8 mouse cellular contexts compared by ENCODE assay signal in the genomic region with DNA sequence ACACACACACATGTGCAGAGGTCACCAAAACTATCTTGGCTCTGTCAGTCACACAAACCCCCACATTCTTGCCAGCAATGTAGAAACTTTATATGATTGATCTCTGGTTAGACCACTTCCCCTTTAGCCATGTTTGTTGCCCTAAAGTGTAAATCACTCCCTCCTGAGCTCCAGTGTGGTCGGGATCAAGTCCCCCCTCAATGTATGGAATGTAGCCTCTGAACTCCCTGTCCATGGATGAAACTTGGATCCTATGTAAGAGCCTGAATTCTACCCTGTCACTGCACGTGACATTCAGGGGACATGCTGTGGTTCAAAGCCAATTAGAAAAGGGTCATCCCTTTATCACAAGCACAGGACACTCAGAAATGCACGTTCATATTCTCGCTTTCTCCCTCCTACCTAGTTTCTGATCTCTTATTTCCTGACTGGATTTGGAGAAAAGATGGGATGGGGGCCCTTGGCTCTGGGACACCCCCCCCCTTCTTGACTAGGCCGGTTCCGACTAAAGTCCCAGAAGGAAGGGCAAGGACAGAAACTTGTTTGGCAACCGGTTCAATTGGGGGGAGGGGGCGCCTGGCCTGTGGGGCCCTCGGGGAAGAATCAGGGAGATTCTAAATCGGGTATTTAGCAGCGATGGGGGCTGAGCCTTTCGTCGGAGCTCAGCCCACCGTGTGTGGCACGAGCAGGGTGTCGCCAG. TPM values are rescaled to one million over a fixed set of nuclear protein-coding genes. Genes with fewer than 3 reads are reported as not detected.
DNase-seq lines count a peak whose midpoint lies in the region; ATAC-seq and TF ChIP-seq lines count a peak whose summit lies in the region.

No protein-coding gene starts in this region.

- peak overlapping the region; percentile 96 for H3K4me2 ChIP-seq in forebrain, postnatal 0 days (ENCODE audit: low read depth)
- H3K4me2 ChIP-seq in lung, postnatal 0 days (replicated peaks; ENCODE audit: low read depth, low read length), result peak overlapping the region; percentile 91

- H3K36me3 ChIP-seq in erythroblast, embryonic 14.5 days (ENCODE audit: control insufficient read depth), result peaks cover 26% of the 10 kb centered on the region
- H3K36me3 ChIP-seq in forebrain, postnatal 0 days (ENCODE audit: insufficient read depth), result peaks cover 30% of the 10 kb centered on the region
- peaks cover 11% of the 10 kb centered on the region for H3K36me3 ChIP-seq in lung, postnatal 0 days (ENCODE audit: insufficient read depth, low read length)

- no peak for ATAC-seq in erythroblast, adult 5-6 weeks (replicated peaks; ENCODE audit: low FRiP score, poor library complexity, severe bottlenecking)
- no peak for ATAC-seq in forebrain, postnatal 0 days
- no peak for ATAC-seq in lung, postnatal 0 days
- no peak for ATAC-seq in cerebellum, adult (ENCODE audit: insufficient number of reproducible peaks, low FRiP score, low TSS enrichment)

- no peak for TF ChIP-seq CTCF in forebrain, postnatal 0 days (IDR thresholded peaks at IDR 0.05; ENCODE audit: low read depth)
- TF ChIP-seq CTCF in lung, postnatal 0 days (IDR thresholded peaks at IDR 0.05), result no peak

- peak overlapping the region; percentile 82 for H3K27ac ChIP-seq in forebrain, postnatal 0 days (ENCODE audit: low read depth, low read length)
- H3K27ac ChIP-seq in lung, postnatal 0 days (ENCODE audit: low read length), result peak overlapping the region; percentile 66

- H3K4me1 ChIP-seq in erythroblast, embryonic 14.5 days (ENCODE audit: control insufficient read depth), result peaks cover 34% of the 10 kb centered on the region
- H3K4me1 ChIP-seq in forebrain, postnatal 0 days (ENCODE audit: insufficient read depth), result peaks cover 9% of the 10 kb centered on the region
- peaks cover 13% of the 10 kb centered on the region; the same call in 1 of the 2 replicates for H3K4me1 ChIP-seq in lung, postnatal 0 days (ENCODE audit: insufficient read depth, low read depth, low read length)

- H3K9me3 ChIP-seq in erythroblast, embryonic 14.5 days (ENCODE audit: control insufficient read depth, low read length), result peaks cover 10% of the 10 kb centered on the region
- H3K9me3 ChIP-seq in forebrain, postnatal 0 days (ENCODE audit: low read length), result no peaks in the 10 kb centered on the region
- no peaks in the 10 kb centered on the region for H3K9me3 ChIP-seq in lung, postnatal 0 days (ENCODE audit: low read length)

- 10% methylated on average over 16 of the region's 16 CpGs for WGBS in forebrain, postnatal 0 days
- 5% methylated on average over 16 of the region's 16 CpGs for WGBS in lung, postnatal 0 days

- H3K27me3 ChIP-seq in erythroblast, embryonic 14.5 days (ENCODE audit: control insufficient read depth), result peaks cover 49% of the 10 kb centered on the region
- no peaks in the 10 kb centered on the region for H3K27me3 ChIP-seq in forebrain, postnatal 0 days (ENCODE audit: insufficient read depth, low read length)
- H3K27me3 ChIP-seq in lung, postnatal 0 days (replicated peaks; ENCODE audit: insufficient read depth, low read length), result 0 out of 2 replicates have a peak, but pooled peaks cover 7% of the 10 kb centered on the region

- peak overlapping the region; percentile 64 for H3K9ac ChIP-seq in forebrain, postnatal 0 days
- H3K9ac ChIP-seq in lung, postnatal 0 days (replicated peaks; ENCODE audit: low read depth), result peak overlapping the region; percentile 48; the same call in 1 of the 2 replicates

- TF ChIP-seq EP300 in lung, postnatal 0 days (IDR thresholded peaks at IDR 0.05), result 0 out of 2 replicates have a peak, but pooled peaks have one; percentile 1

- peak overlapping the region; percentile 62 for H3K4me3 ChIP-seq in erythroblast, embryonic 14.5 days (replicated peaks)
- peak overlapping the region; percentile 45 for H3K4me3 ChIP-seq in forebrain, postnatal 0 days (ENCODE audit: low read depth, low read length)
- H3K4me3 ChIP-seq in lung, postnatal 0 days (ENCODE audit: low read depth, low read length), result peak overlapping the region; percentile 39

- DNase-seq in A20 (ENCODE audit: low read depth, low spot score) (peak; percentile 83), MN1 (ENCODE audit: low spot score) (no peak)
- no peak for DNase-seq in forebrain, postnatal 0 days
- DNase-seq in lung, postnatal 0 days (ENCODE audit: low spot score), result peak; percentile 47
- DNase-seq in frontal cortex, postnatal 14 days (ENCODE audit: low spot score in 2 of 2), result no peak

RNA-seq across cellular contexts. Expression of gene Colgalt1, which starts 17.7 kb away (rescaled TPM):
- polyA plus RNA-seq in erythroblast, embryonic 14.5 days (2012), result 0.41 and 0.72 TPM in 2 replicates
- total RNA-seq in erythroblast, adult 5-6 weeks (2015; ENCODE audit: low replicate concordance), result 9.8 and 19.9 TPM in 2 replicates
- total RNA-seq in erythroblast, adult 5-6 weeks (2017; ENCODE audit: low replicate concordance), result 9.6 and 10.8 TPM in 2 replicates
- 84.3 and 85.6 TPM in 2 replicates for total RNA-seq in forebrain, postnatal 0 days (2014; rRNA removed)
- 58.4 and 59.6 TPM in 2 replicates for polyA plus RNA-seq in forebrain, postnatal 0 days (2015; fragmentation: Nextera tagmentation; extraction: Ambion mirVana)
- polyA plus RNA-seq in lung, postnatal 0 days (2015; fragmentation: Nextera tagmentation; extraction: Ambion mirVana), result 64.7 and 66.0 TPM in 2 replicates

RNA-seq across cellular contexts. Expression of gene Fam129c, which starts 31.1 kb away (rescaled TPM):
- polyA plus RNA-seq in erythroblast, embryonic 14.5 days (2012), result 0.10 and 0.13 TPM in 2 replicates
- not detected in 2 replicates for total RNA-seq in erythroblast, adult 5-6 weeks (2015; ENCODE audit: low replicate concordance)
- not detected in 2 replicates for total RNA-seq in erythroblast, adult 5-6 weeks (2017; ENCODE audit: low replicate concordance)
- 3.4 and 11.1 TPM in 2 replicates for total RNA-seq in forebrain, postnatal 0 days (2014; rRNA removed)
- 2.0 and 2.8 TPM in 2 replicates for polyA plus RNA-seq in forebrain, postnatal 0 days (2015; fragmentation: Nextera tagmentation; extraction: Ambion mirVana)
- polyA plus RNA-seq in lung, postnatal 0 days (2015; fragmentation: Nextera tagmentation; extraction: Ambion mirVana), result 1.2 and 2.0 TPM in 2 replicates

RNA-seq across cellular contexts. Expression of gene Pgls, which starts 36.6 kb away (rescaled TPM):
- 12.5 and 16.2 TPM in 2 replicates for polyA plus RNA-seq in erythroblast, embryonic 14.5 days (2012)
- 24.0 and 27.4 TPM in 2 replicates for total RNA-seq in erythroblast, adult 5-6 weeks (2015; ENCODE audit: low replicate concordance)
- 13.5 and 23.2 TPM in 2 replicates for total RNA-seq in erythroblast, adult 5-6 weeks (2017; ENCODE audit: low replicate concordance)
- 248 and 264 TPM in 2 replicates for total RNA-seq in forebrain, postnatal 0 days (2014; rRNA removed)
- polyA plus RNA-seq in forebrain, postnatal 0 days (2015; fragmentation: Nextera tagmentation; extraction: Ambion mirVana), result 262 and 318 TPM in 2 replicates
- polyA plus RNA-seq in lung, postnatal 0 days (2015; fragmentation: Nextera tagmentation; extraction: Ambion mirVana), result 174 and 177 TPM in 2 replicates

RNA-seq across cellular contexts. Expression of gene Unc13a, which starts 43.0 kb away (rescaled TPM):
- polyA plus RNA-seq in erythroblast, embryonic 14.5 days (2012), result 0.01 TPM in 1 of 2 replicates, not detected in the other
- total RNA-seq in erythroblast, adult 5-6 weeks (2015; ENCODE audit: low replicate concordance), result not detected in 2 replicates
- 0.17 and 2.4 TPM in 2 replicates for total RNA-seq in erythroblast, adult 5-6 weeks (2017; ENCODE audit: low replicate concordance)
- total RNA-seq in forebrain, postnatal 0 days (2014; rRNA removed), result 84.8 and 89.2 TPM in 2 replicates
- polyA plus RNA-seq in forebrain, postnatal 0 days (2015; fragmentation: Nextera tagmentation; extraction: Ambion mirVana), result 14.2 and 18.8 TPM in 2 replicates
- polyA plus RNA-seq in lung, postnatal 0 days (2015; fragmentation: Nextera tagmentation; extraction: Ambion mirVana), result 0.35 and 0.46 TPM in 2 replicates

RNA-seq across cellular contexts. Expression of gene Jak3, which starts 47.5 kb away (rescaled TPM):
- 1.5 TPM in 2 replicates for polyA plus RNA-seq in erythroblast, embryonic 14.5 days (2012)
- total RNA-seq in erythroblast, adult 5-6 weeks (2015; ENCODE audit: low replicate concordance), result 1.2 and 1.9 TPM in 2 replicates
- total RNA-seq in erythroblast, adult 5-6 weeks (2017; ENCODE audit: low replicate concordance), result 0.43 and 1.4 TPM in 2 replicates
- total RNA-seq in forebrain, postnatal 0 days (2014; rRNA removed), result 5.2 and 7.3 TPM in 2 replicates
- polyA plus RNA-seq in forebrain, postnatal 0 days (2015; fragmentation: Nextera tagmentation; extraction: Ambion mirVana), result 2.8 and 4.4 TPM in 2 replicates
- polyA plus RNA-seq in lung, postnatal 0 days (2015; fragmentation: Nextera tagmentation; extraction: Ambion mirVana), result 7.7 and 10.0 TPM in 2 replicates

Comparison
In these comparisons a context has a peak if more than half of its experiments do, and no peak if none do; other contexts are left out.
1. DNase-seq: peak in A20 (single experiment) and lung, postnatal 0 days (single experiment); none in forebrain, postnatal 0 days (single experiment), frontal cortex, postnatal 14 days (0 of 2) and MN1 (single experiment).
2. RNA of gene Colgalt1, which starts 17.7 kb away (polyA plus RNA-seq): 64.7 to 66.0 TPM in lung, postnatal 0 days and 58.4 to 59.6 TPM in forebrain, postnatal 0 days; 0.41 to 0.72 TPM in erythroblast, embryonic 14.5 days; every median in the first group is over 10 times any median in the second.
3. RNA of gene Pgls, which starts 36.6 kb away (polyA plus RNA-seq): 262 to 318 TPM in forebrain, postnatal 0 days and 174 to 177 TPM in lung, postnatal 0 days; 12.5 to 16.2 TPM in erythroblast, embryonic 14.5 days; every median in the first group is over 10 times any median in the second.
4. Peak in every context shown above with its lines, with median percentiles within 50 percentile points of each other: H3K4me3 ChIP-seq.